Mouse (Mus musculus) CH12.LX (cell line): ENCODE results near the gene Ccl22. TPM values are rescaled to one million over a fixed set of nuclear protein-coding genes. Genes with fewer than 3 reads are reported as not detected.

Source experiments
- DNase-seq: peaks from one replicate; pipeline ENCODE4 v3.0.0-alpha.2; 2013; ENCODE audit errors: extremely low read depth
- H3K27ac ChIP-seq: 2 replicates; pipeline ENCODE4 v1.5.1; 2012; ENCODE audit warnings: low read depth, mild to moderate bottlenecking, control low read depth, moderate library complexity; ENCODE audit not compliant: insufficient read depth
- H3K27me3 ChIP-seq: replicated peaks from 2 replicates; pipeline ENCODE3; 2012; ENCODE audit warnings: inconsistent platforms
- H3K36me3 ChIP-seq, 2 experiments: replicated peaks in 1 of 2; 2 replicates each; pipeline versions ENCODE3 to v1.6.1; 2012; ENCODE audit warnings: inconsistent platforms in 1 of 2, low read length in 1 of 2, mild to moderate bottlenecking in 1 of 2, mixed read lengths in 1 of 2, moderate library complexity in 1 of 2; ENCODE audit not compliant: control insufficient read depth in 1 of 2, insufficient read depth in 1 of 2
- H3K4me1 ChIP-seq, 2 experiments: 2 replicates each; pipeline ENCODE4 v1.6.1; 2012; ENCODE audit warnings: inconsistent platforms in 1 of 2, moderate library complexity in 1 of 2; ENCODE audit not compliant: insufficient read depth in 2 of 2, control insufficient read depth in 1 of 2
- H3K4me2 ChIP-seq: 2 replicates; pipeline ENCODE4 v1.6.1; 2012; ENCODE audit warnings: low read depth, mild to moderate bottlenecking, control low read depth; ENCODE audit not compliant: poor library complexity, insufficient read depth, severe bottlenecking
- H3K4me3 ChIP-seq, 3 experiments: fragments of 150-350 bp in 1 of 3; sonication (generic) in 1 of 3; replicated peaks in 1 of 3; 2 replicates each; pipeline versions ENCODE3 to v1.5.1; 2011 to 2012; ENCODE audit warnings: low read depth in 2 of 3, low read length in 2 of 3, mild to moderate bottlenecking in 2 of 3, moderate library complexity in 2 of 3, control low read depth in 1 of 3, improper control_type of control experiment in 1 of 3, inconsistent platforms in 1 of 3, mixed read lengths in 1 of 3; ENCODE audit not compliant: poor library complexity in 1 of 3
- H3K79me2 ChIP-seq: replicated peaks from 2 replicates; pipeline ENCODE4 v1.6.1; 2012; ENCODE audit warnings: mild to moderate bottlenecking, moderate library complexity; ENCODE audit not compliant: control insufficient read depth, poor library complexity, insufficient read depth, severe bottlenecking; ENCODE audit errors: extremely low read depth
- H3K9ac ChIP-seq: 2 replicates; pipeline ENCODE4 v1.6.1; 2012; ENCODE audit warnings: low read depth, mild to moderate bottlenecking, control low read depth, moderate library complexity; ENCODE audit not compliant: insufficient read depth
- H3K9me3 ChIP-seq: replicated peaks from 2 replicates; pipeline ENCODE3; 2012; ENCODE audit warnings: low read length, inconsistent platforms, mixed read lengths
- BHLHE40 ChIP-seq: IDR thresholded peaks from 2 replicates; pipeline ENCODE4 v1.6.1; 2011; ENCODE audit warnings: mild to moderate bottlenecking, low read depth, low read length, improper control_type of control experiment
- CHD2 ChIP-seq: IDR thresholded peaks from 2 replicates; pipeline ENCODE4 v1.6.1; 2011; ENCODE audit warnings: low read length, improper control_type of control experiment
- CTCF ChIP-seq, 2 experiments: IDR thresholded peaks in 1 of 2; conservative IDR thresholded peaks in 1 of 2; 2 replicates each; pipeline ENCODE4 v1.5.1; 2011 to 2012; ENCODE audit warnings: low read depth in 2 of 2, low read length in 2 of 2, improper control_type of control experiment in 1 of 2, inconsistent platforms in 1 of 2, mild to moderate bottlenecking in 1 of 2, moderate library complexity in 1 of 2
- E2F4 ChIP-seq: IDR thresholded peaks from 2 replicates; pipeline ENCODE4 v1.6.1; 2011; ENCODE audit warnings: low read depth, low read length, improper control_type of control experiment; ENCODE audit not compliant: insufficient replicate concordance
- EP300 ChIP-seq: IDR thresholded peaks from 2 replicates; pipeline ENCODE4 v1.6.1; 2011; ENCODE audit warnings: low read length, improper control_type of control experiment
- ETS1 ChIP-seq: conservative IDR thresholded peaks from 2 replicates; pipeline ENCODE4 v1.6.1; 2012; ENCODE audit warnings: low read depth, mild to moderate bottlenecking, inconsistent platforms, low read length, improper control_type of control experiment, moderate library complexity
- HCFC1 ChIP-seq: IDR thresholded peaks from 2 replicates; pipeline ENCODE4 v1.6.1; 2012; ENCODE audit warnings: low read depth, mild to moderate bottlenecking, inconsistent platforms, low read length, improper control_type of control experiment
- IRF4 ChIP-seq: IDR thresholded peaks from 2 replicates; pipeline ENCODE4 v1.6.1; 2014; ENCODE audit warnings: low read depth, mild to moderate bottlenecking, inconsistent platforms, low read length, improper control_type of control experiment
- JUN ChIP-seq: IDR thresholded peaks from 2 replicates; pipeline ENCODE4 v1.6.1; 2011; ENCODE audit warnings: low read depth, mild to moderate bottlenecking, low read length, improper control_type of control experiment, moderate library complexity; ENCODE audit not compliant: insufficient read depth
- JUND ChIP-seq: conservative IDR thresholded peaks from 2 replicates; pipeline ENCODE4 v1.6.1; 2011; ENCODE audit warnings: low read depth, low read length, improper control_type of control experiment
- MAFK ChIP-seq: IDR thresholded peaks from 2 replicates; pipeline ENCODE4 v1.6.1; 2011; ENCODE audit warnings: low read length, improper control_type of control experiment; ENCODE audit not compliant: insufficient replicate concordance
- NELFE ChIP-seq: IDR thresholded peaks from 2 replicates; pipeline ENCODE4 v1.6.1; 2011; ENCODE audit warnings: low read depth, low read length, improper control_type of control experiment
- NRF1 ChIP-seq: IDR thresholded peaks from 2 replicates; pipeline ENCODE4 v1.6.1; 2014; ENCODE audit warnings: low read depth, mild to moderate bottlenecking, inconsistent platforms, low read length, improper control_type of control experiment, moderate library complexity
- PAX5 ChIP-seq: IDR thresholded peaks from 2 replicates; pipeline ENCODE4 v1.6.1; 2012; ENCODE audit warnings: low read length, inconsistent platforms, mixed read lengths
- RCOR1 ChIP-seq: conservative IDR thresholded peaks from 2 replicates; pipeline ENCODE4 v1.6.1; 2012; ENCODE audit warnings: low read depth, mild to moderate bottlenecking, inconsistent platforms, low read length, improper control_type of control experiment
- TCF12 ChIP-seq: IDR thresholded peaks from 2 replicates; pipeline ENCODE4 v1.6.1; 2014; ENCODE audit warnings: low read depth, mild to moderate bottlenecking, inconsistent platforms, low read length, improper control_type of control experiment
- USF2 ChIP-seq: conservative IDR thresholded peaks from 2 replicates; pipeline ENCODE4 v1.6.1; 2011; ENCODE audit warnings: low read depth, low read length, improper control_type of control experiment
- ZKSCAN1 ChIP-seq: IDR thresholded peaks from 2 replicates; pipeline ENCODE4 v1.6.1; 2012; ENCODE audit warnings: low read depth, inconsistent platforms, low read length, improper control_type of control experiment, borderline replicate concordance
- ZNF384 ChIP-seq: IDR thresholded peaks from 2 replicates; pipeline ENCODE4 v1.6.1; 2012; ENCODE audit warnings: low read depth, low read length, improper control_type of control experiment, inconsistent platforms
- dilution Hi-C: fragments of 300-500 bp; cut with MboI; formaldehyde crosslinking; loops from 2 replicates; pipeline ENCODE4 v1.14.3; 2020; ENCODE audit warnings: low sequenced_read_pairs; ENCODE audit not compliant: extremely low pct_unique_long_range_greater_than_20kb, extremely low pct_ligation_motif_present
- in situ Hi-C: fragments of 300-500 bp; cut with MboI; formaldehyde crosslinking; loops from 3 replicates; pipeline ENCODE4 v1.14.3; 2019; ENCODE audit warnings: low sequenced_read_pairs, low pct_ligation_motif_present, low pct_unique_long_range_greater_than_20kb, mixed read lengths
- polyA plus RNA-seq: library from polyadenylated mRNA; unstranded; fragments of >175 nt; gene quantifications from 2 replicates; pipeline ENCODE4 v1.2.1, GENCODE M21; 2012; ENCODE audit warnings: low read depth; ENCODE audit not compliant: insufficient read length
- total RNA-seq, 2 experiments: library from RNA; depleted of rRNA; stranded (reverse); fragments of 300-350 nt in 1 of 2; fragments of >200 nt in 1 of 2; gene quantifications; 2 replicates each; pipeline ENCODE4 v1.2.3; 2012 to 2014

Ccl22 gene
- total and polyA plus RNA-seq, 3 experiments, result 1,396 to 4,546 (median 3,114) TPM

GRCm38 (mm10) chr8:94785995-94786595, 40.7 kb downstream of the Ccl22 start:
- H3K9me3 ChIP-seq, result no peaks in the 10 kb centered on the region
- no peak overlapping the region for H3K4me2 ChIP-seq
- H3K27me3 ChIP-seq, result no peaks in the 10 kb centered on the region
- no peak overlapping the region for H3K27ac ChIP-seq
- TF ChIP-seq IRF4 (peak; percentile 40; the same call in 1 of the 2 replicates), ZNF384 (peak; percentile 87), CHD2 (0 out of 2 replicates have a peak, but pooled peaks have one; percentile 48), BHLHE40 (0 out of 2 replicates have a peak, but pooled peaks have one; percentile 32), EP300 (peak; percentile 12; the same call in 1 of the 2 replicates), PAX5 (no peak), TCF12 (peak; percentile 57; the same call in 1 of the 2 replicates), MAFK (no peak)
- peaks cover under 1% of the 10 kb centered on the region; the same call in 1 of the 2 replicates for H3K79me2 ChIP-seq
- H3K4me3 ChIP-seq, result no peak overlapping the region
- dilution Hi-C loops, result no loop called here
- H3K9ac ChIP-seq, result no peak overlapping the region
- in situ Hi-C loops, result no loop called here
- no peaks in the 10 kb centered on the region for H3K36me3 ChIP-seq
- peaks cover 22 to 75% of the 10 kb centered on the region in 2 experiments for H3K4me1 ChIP-seq
- no peak for DNase-seq

GRCm38 (mm10) chr8:94787524-94788501, 42.4 kb downstream of the Ccl22 start:
- no peaks in the 10 kb centered on the region for H3K79me2 ChIP-seq
- H3K9ac ChIP-seq, result no peak overlapping the region
- no peaks in the 10 kb centered on the region for H3K36me3 ChIP-seq
- H3K9me3 ChIP-seq, result no peaks in the 10 kb centered on the region
- H3K4me3 ChIP-seq, result no peak overlapping the region
- no peaks in the 10 kb centered on the region for H3K27me3 ChIP-seq
- no peak overlapping the region for H3K4me2 ChIP-seq
- H3K27ac ChIP-seq, result no peak overlapping the region
- TF ChIP-seq ETS1 (no peak), NRF1 (no peak), JUND (no peak), ZKSCAN1 (no peak), RCOR1 (no peak), JUN (no peak), HCFC1 (no peak), CTCF (conservative IDR thresholded peaks at IDR 0.05 in 1 of 2, IDR thresholded peaks at IDR 0.05 in 1 of 2; ENCODE audit: low read depth in 2 of 2, low read length in 2 of 2) (no peak), E2F4 (no peak), NELFE (no peak), USF2 (no peak)
- in situ Hi-C loops, result no loop called here
- dilution Hi-C loops, result no loop called here
- DNase-seq, result no peak
- peaks cover 22 to 69% of the 10 kb centered on the region in 2 experiments for H3K4me1 ChIP-seq
